Mouse (Mus musculus) midbrain, embryonic 14.5 days (tissue): ENCODE results near the gene Pyroxd1. TPM values are rescaled to one million over a fixed set of nuclear protein-coding genes. Genes with fewer than 3 reads are reported as not detected.

Source experiments
- ATAC-seq: fragments of 200-750 bp; cut with Nextera tagmentation; 2 replicates; pipeline ENCODE4 v1.8.0; 2017; ENCODE audit warnings: moderate number of reproducible peaks, moderate library complexity; ENCODE audit not compliant: low FRiP score, low TSS enrichment
- DNase-seq: peaks from one replicate; pipeline ENCODE4 v3.0.0-alpha.2; 2015
- H3K27ac ChIP-seq: fragments of 300-500 bp; sonication (generic); replicated peaks from 2 replicates; pipeline ENCODE4 v1.5.1; 2014; ENCODE audit warnings: mild to moderate bottlenecking, low read depth, low read length, moderate library complexity
- H3K27me3 ChIP-seq: fragments of 300-500 bp; sonication (generic); 2 replicates; pipeline ENCODE4 v1.6.1; 2014; ENCODE audit warnings: low read length, control low read depth, mixed read lengths; ENCODE audit not compliant: control insufficient read depth, insufficient read depth
- H3K36me3 ChIP-seq: fragments of 300-500 bp; sonication (generic); 2 replicates; pipeline ENCODE4 v1.6.1; 2014; ENCODE audit warnings: low read length, control low read depth; ENCODE audit not compliant: control insufficient read depth, insufficient read depth
- H3K4me1 ChIP-seq: fragments of 300-500 bp; sonication (generic); 2 replicates; pipeline ENCODE4 v1.6.1; 2014; ENCODE audit warnings: mild to moderate bottlenecking, antibody characterized with exemption, low read length, control low read depth; ENCODE audit not compliant: control insufficient read depth, insufficient read depth
- H3K4me2 ChIP-seq: fragments of 300-500 bp; sonication (generic); 2 replicates; pipeline ENCODE4 v1.6.1; 2014; ENCODE audit warnings: mild to moderate bottlenecking, low read length, moderate library complexity
- H3K4me3 ChIP-seq: fragments of 300-500 bp; sonication (generic); replicated peaks from 2 replicates; pipeline ENCODE4 v1.5.1; 2014; ENCODE audit warnings: low read depth, low read length
- H3K9ac ChIP-seq: fragments of 300-500 bp; sonication (generic); replicated peaks from 2 replicates; pipeline ENCODE4 v1.6.1; 2014; ENCODE audit warnings: mild to moderate bottlenecking, low read length, moderate library complexity
- H3K9me3 ChIP-seq: fragments of 300-500 bp; sonication (generic); 2 replicates; pipeline ENCODE4 v1.6.1; 2016; ENCODE audit warnings: low read length, control low read depth, mixed read lengths; ENCODE audit not compliant: control insufficient read depth
- WGBS: fragments of 180-500 bp; shearing (Covaris S2); extraction: QIAGEN DNeasy Blood & Tissue Kit; methylation state at CpG from one replicate; pipeline ENCODE4 v1.1.7; 2014; 5-methylcytosine and 5-hydroxymethylcytosine counted together
- polyA plus RNA-seq: library from polyadenylated mRNA; unstranded; fragments of >200 nt; fragmentation: Nextera tagmentation; extraction: Ambion mirVana; gene quantifications from 2 replicates; pipeline ENCODE4 v1.2.1, GENCODE M21; 2014

The Pyroxd1 gene
- polyA plus RNA-seq, 1 experiment from 2014 or later = 25.0 TPM

DNA sequence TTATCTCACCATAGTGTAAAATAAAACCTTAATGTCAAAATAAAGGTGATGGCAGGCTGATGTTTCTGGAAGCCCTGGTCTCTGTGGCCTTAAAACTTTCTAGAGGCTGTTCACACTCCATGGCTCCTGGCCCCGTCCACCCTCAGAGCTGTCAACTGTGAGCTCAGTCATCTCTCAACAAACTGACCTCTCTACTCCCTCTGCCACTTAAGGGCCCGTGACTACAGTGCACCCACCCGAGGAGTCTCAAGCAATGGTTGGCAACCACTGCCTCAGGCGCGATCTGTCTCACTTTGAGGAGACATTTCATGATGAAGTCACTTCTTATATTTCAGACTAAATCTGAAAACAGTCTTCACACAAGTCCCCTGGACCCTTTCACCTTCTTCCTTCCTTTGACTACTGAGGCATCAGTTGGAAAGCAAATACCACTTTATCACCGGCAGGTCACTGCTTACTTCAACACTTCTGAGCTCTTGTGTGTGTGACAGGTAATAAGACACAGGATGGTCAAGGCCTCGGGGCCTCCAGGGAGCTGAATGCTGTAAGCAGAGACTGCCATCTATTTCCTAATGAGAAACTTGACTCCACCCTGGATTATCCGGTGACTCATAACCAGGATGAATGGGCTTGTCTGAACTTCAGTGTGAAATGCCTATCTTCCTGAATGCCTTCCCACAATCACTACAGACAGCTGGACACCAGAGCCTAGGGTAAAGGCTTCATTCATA, 20.5 kb downstream of the Pyroxd1 start:
- Histone ChIP-seq H3K27ac (no peak overlapping the region), H3K4me3 (no peak overlapping the region), H3K9me3 (no peaks in the 10 kb centered on the region), H3K4me1 (no peaks in the 10 kb centered on the region), H3K9ac (no peak overlapping the region), H3K4me2 (no peak overlapping the region), H3K36me3 (peaks cover 86% of the 10 kb centered on the region), H3K27me3 (no peaks in the 10 kb centered on the region)
- no peak for ATAC-seq
- WGBS = 91% methylated on average over 8 of the region's 8 CpGs
- DNase-seq = no peak

DNA sequence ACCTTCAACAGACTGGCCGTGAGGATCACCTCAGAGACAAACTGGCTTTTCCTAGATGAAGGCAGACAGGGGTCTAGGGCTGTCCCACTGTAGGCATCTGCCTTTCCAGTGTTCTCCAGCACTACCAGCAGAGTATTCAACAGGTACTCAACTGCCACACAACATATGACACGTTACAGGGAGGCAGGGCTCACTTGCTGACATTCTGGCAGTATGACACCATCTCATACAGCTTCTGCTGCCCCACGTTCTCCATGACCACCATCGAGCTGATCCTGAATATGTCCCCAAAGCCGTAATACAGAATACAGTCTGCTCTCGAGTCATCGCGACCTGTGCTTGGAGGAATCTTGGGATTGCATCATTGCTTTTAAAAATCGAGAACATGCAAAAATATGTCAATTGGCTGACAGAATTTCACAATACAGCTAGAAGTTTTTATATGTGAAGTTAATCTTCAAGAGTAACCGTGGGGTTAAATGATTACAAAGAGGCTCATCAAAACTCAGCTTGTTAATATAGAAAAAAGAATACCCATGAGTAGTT, 21.1 kb downstream of the Pyroxd1 start:
- Histone ChIP-seq H3K4me2 (no peak overlapping the region), H3K9ac (no peak overlapping the region), H3K9me3 (no peaks in the 10 kb centered on the region), H3K27me3 (no peaks in the 10 kb centered on the region), H3K4me1 (no peaks in the 10 kb centered on the region), H3K27ac (no peak overlapping the region), H3K36me3 (peaks cover 81% of the 10 kb centered on the region), H3K4me3 (no peak overlapping the region)
- ATAC-seq (no peak), DNase-seq (no peak)
- WGBS = 93% methylated on average over 10 of the region's 10 CpGs

DNA sequence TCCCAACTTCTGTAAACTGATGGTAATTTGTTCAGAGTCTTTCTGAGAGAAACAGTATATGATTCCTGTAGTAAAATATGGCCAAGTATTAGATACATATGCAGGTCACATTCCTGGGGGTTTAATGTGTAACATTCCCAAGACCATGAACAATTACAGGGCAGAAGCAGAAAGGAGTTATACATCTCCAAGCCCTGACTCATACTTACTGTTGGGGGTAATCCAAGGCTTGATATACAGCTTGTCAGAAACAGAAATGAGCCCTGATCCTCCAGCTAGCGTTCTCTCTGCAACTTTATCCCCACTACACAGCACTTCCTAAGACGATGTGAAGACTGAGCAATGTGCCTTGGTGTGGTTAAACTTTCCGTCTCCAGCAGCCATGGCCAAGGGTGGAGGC, 22.1 kb downstream of the Pyroxd1 start:
- no peaks in the 10 kb centered on the region for H3K4me1 ChIP-seq
- H3K9me3 ChIP-seq = no peaks in the 10 kb centered on the region
- no peak overlapping the region for H3K9ac ChIP-seq
- no peak overlapping the region for H3K4me2 ChIP-seq
- WGBS = 91% methylated on average over 3 of the region's 3 CpGs
- no peak for DNase-seq
- no peaks in the 10 kb centered on the region for H3K27me3 ChIP-seq
- no peak for ATAC-seq
- no peak overlapping the region for H3K27ac ChIP-seq
- H3K36me3 ChIP-seq = peaks cover 81% of the 10 kb centered on the region
- no peak overlapping the region for H3K4me3 ChIP-seq

DNA sequence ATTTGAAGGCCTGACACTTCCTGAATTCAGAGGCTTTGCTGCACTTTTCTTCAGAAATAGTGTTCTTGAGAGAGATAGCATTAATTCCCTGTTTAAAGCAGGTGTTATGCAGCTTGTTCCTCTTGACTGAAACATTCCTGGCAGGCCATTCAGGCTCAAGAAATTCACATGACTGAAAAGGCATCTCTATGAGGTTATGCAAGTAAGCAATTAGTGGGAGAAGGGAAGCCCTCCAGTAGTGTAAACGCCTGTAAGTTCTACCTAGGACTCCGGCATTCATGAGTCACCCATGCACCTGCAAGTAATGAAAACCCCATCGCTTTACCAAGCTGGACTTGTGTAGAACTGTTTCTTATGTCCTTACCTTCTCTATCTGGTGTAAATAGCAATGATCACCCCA, 24.1 kb downstream of the Pyroxd1 start:
- H3K4me2 ChIP-seq = no peak overlapping the region
- H3K9me3 ChIP-seq = no peaks in the 10 kb centered on the region
- H3K27ac ChIP-seq = no peak overlapping the region
- ATAC-seq = no peak
- no peak overlapping the region for H3K4me3 ChIP-seq
- H3K9ac ChIP-seq = no peak overlapping the region
- H3K27me3 ChIP-seq = no peaks in the 10 kb centered on the region
- H3K4me1 ChIP-seq = no peaks in the 10 kb centered on the region
- 92% methylated on average over 3 of the region's 3 CpGs for WGBS
- no peak for DNase-seq
- peaks cover 78% of the 10 kb centered on the region for H3K36me3 ChIP-seq

DNA sequence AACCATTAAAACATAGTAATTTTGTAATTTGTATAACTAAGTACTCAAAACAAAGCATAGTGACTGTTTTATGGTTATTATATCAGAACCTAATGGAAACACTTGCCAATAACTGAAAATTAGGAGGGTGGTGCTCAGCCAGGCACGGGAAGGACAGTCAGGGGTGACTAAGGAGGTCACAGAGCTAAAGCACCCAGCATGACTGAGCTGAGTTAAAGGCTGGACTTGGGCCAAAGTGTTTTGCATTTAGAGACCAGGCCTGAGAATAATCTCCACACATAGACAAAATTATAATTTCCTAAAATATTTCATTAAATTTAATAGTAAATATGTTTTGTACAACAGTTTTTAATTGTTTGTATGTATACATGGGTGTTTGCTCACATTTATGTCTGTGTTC, 31.6 kb downstream of the Pyroxd1 start:
- H3K27me3 ChIP-seq = no peaks in the 10 kb centered on the region
- no peak overlapping the region for H3K9ac ChIP-seq
- H3K9me3 ChIP-seq = no peaks in the 10 kb centered on the region
- no peak overlapping the region for H3K4me2 ChIP-seq
- H3K4me3 ChIP-seq = no peak overlapping the region
- ATAC-seq (no peak), DNase-seq (no peak)
- WGBS = 86% methylated on average over 1 of the region's 1 CpGs
- H3K4me1 ChIP-seq = no peaks in the 10 kb centered on the region
- no peak overlapping the region for H3K27ac ChIP-seq
- peaks cover 42% of the 10 kb centered on the region for H3K36me3 ChIP-seq

DNA sequence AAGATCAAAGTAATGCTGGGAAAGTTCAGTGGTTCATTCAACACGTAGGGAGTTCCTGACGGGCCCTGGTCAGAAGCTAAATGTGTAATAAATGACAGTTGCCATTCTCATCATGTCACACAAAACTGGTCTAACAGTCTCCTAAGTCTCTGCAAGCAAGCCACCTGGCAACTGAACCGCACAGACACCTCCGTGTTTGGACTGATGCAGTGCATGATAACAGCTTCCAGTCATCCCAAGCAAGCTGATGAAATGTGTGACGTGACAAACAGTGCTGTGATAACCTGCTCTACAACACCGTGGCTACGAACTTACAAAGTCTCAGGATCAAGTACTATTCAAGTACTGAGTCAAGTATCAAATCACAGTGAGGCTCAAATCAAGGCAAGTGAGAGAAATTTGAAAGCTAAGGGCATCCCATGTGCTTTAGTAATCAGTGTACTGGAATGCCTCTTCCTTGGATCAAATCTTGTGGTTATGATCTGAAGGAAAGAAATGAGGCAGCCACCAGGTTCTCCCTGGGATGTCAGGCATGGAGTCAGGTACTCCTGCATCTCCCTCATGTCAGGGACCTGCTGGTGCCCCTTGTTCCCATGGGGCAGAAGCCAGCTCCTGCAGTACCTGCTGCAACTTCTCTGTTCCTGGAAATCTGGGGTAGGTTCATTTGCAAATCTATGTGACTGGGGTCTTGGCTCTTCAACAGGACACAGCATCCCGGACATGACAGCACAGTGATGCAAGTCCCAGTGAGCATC, 33.3 kb downstream of the Pyroxd1 start:
- H3K4me3 ChIP-seq = no peak overlapping the region
- peaks cover 32% of the 10 kb centered on the region for H3K36me3 ChIP-seq

DNA sequence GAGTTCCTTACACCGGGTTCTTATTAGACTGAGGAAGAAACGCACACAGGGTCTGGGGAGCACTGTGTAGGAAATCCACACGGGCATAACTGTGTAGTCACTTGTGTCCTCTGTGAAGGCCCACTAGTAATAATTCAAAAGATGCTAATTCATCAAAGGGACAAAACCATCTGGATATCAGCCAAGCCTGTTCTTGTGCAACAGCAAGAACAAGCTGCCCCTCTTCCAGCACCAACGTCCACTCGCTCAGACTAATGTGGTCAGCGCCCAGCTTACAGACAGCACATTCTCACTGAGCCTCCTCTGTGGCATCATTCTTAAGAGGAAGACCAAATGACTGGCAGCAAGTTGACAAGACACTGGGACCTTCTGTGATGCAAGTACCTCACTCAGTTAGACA, 34.5 kb downstream of the Pyroxd1 start:
- no peak overlapping the region for H3K9ac ChIP-seq
- H3K4me2 ChIP-seq = no peak overlapping the region
- H3K36me3 ChIP-seq = peaks cover 20% of the 10 kb centered on the region
- no peak overlapping the region for H3K27ac ChIP-seq
- H3K9me3 ChIP-seq = no peaks in the 10 kb centered on the region
- DNase-seq = no peak
- ATAC-seq = no peak
- no peak overlapping the region for H3K4me3 ChIP-seq
- H3K4me1 ChIP-seq = no peaks in the 10 kb centered on the region
- no peaks in the 10 kb centered on the region for H3K27me3 ChIP-seq
- WGBS = 92% methylated on average over 6 of the region's 6 CpGs

More for the DNA sequence above, 33.3 kb downstream of the Pyroxd1 start:
- H3K9me3 ChIP-seq = no peaks in the 10 kb centered on the region
- no peak overlapping the region for H3K4me2 ChIP-seq
- no peaks in the 10 kb centered on the region for H3K27me3 ChIP-seq
- H3K9ac ChIP-seq = no peak overlapping the region
- H3K4me1 ChIP-seq = no peaks in the 10 kb centered on the region
- no peak overlapping the region for H3K27ac ChIP-seq
- 94% methylated on average over 8 of the region's 8 CpGs for WGBS
- ATAC-seq (no peak), DNase-seq (no peak)

DNA sequence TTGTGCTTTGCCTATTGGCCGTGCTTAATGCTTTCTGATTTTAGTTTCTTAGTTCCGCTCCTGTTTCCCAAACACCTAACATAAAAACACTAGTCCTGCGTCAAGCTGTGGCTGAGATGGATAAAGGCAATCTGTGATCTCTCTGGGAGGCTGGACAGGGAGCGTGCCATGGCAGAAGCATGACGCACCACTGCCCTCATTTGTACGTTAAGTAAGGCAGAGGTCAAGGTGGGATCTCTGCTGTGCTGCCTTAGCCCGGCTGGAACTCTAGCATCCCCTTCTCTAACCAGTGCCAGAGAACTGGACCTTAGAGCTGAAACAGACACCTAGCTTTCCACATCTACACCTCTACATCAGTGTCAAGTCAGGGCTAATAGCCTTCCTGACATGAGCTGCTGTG, 36.2 kb downstream of the Pyroxd1 start:
- peaks cover 4% of the 10 kb centered on the region; the same call in 1 of the 2 replicates for H3K36me3 ChIP-seq
- H3K27ac ChIP-seq = no peak overlapping the region
- no peaks in the 10 kb centered on the region for H3K27me3 ChIP-seq
- DNase-seq (no peak), ATAC-seq (no peak)
- H3K9ac ChIP-seq = no peak overlapping the region
- H3K4me3 ChIP-seq = no peak overlapping the region
- 0 out of 2 replicates have a peak, but pooled peaks cover 5% of the 10 kb centered on the region for H3K4me1 ChIP-seq
- WGBS = 93% methylated on average over 7 of the region's 7 CpGs
- no peak overlapping the region for H3K4me2 ChIP-seq
- no peaks in the 10 kb centered on the region for H3K9me3 ChIP-seq
